Mouse (Mus musculus) MEL (cell line): ENCODE data around the gene Tmem269. TPM values are rescaled to one million over a fixed set of nuclear protein-coding genes. Genes with fewer than 3 reads are reported as not detected.

Experiments
- DNase-seq: peaks from one replicate; pipeline ENCODE4 v3.0.0; 2011; ENCODE audit warnings: low read depth, low spot score
- H3K27ac ChIP-seq: 2 replicates; pipeline ENCODE4 v1.5.1; 2012; ENCODE audit warnings: low read depth, mild to moderate bottlenecking, control low read depth, low read length, moderate library complexity; ENCODE audit not compliant: control insufficient read depth
- H3K27me3 ChIP-seq, 2 experiments: fragments of 150-350 bp in 1 of 2; sonication (generic) in 1 of 2; 2 replicates each; pipeline ENCODE4 v1.6.1; 2012; ENCODE audit warnings: low read length in 2 of 2, mild to moderate bottlenecking in 2 of 2, improper control_type of control experiment in 1 of 2, moderate library complexity in 1 of 2; ENCODE audit not compliant: insufficient read depth in 2 of 2, control insufficient read depth in 1 of 2
- H3K36me3 ChIP-seq, 2 experiments: 2 replicates each; pipeline ENCODE4 v1.6.1; 2012 to 2014; ENCODE audit warnings: low read length in 2 of 2, improper control_type of control experiment in 1 of 2, inconsistent platforms in 1 of 2, mild to moderate bottlenecking in 1 of 2; ENCODE audit not compliant: insufficient read depth in 2 of 2, control insufficient read depth in 1 of 2
- H3K4me1 ChIP-seq, 2 experiments: fragments of 150-350 bp in 1 of 2; sonication (generic) in 1 of 2; 2 replicates each; pipeline ENCODE4 v1.6.1; 2012; ENCODE audit warnings: low read length in 2 of 2, improper control_type of control experiment in 1 of 2, mild to moderate bottlenecking in 1 of 2; ENCODE audit not compliant: insufficient read depth in 2 of 2, control insufficient read depth in 1 of 2
- H3K4me3 ChIP-seq, 2 experiments: fragments of 150-350 bp in 1 of 2; sonication (generic) in 1 of 2; 2 replicates each; pipeline ENCODE4 v1.5.1; 2012; ENCODE audit warnings: low read depth in 2 of 2, low read length in 2 of 2, mild to moderate bottlenecking in 2 of 2, moderate library complexity in 2 of 2, control low read depth in 1 of 2, improper control_type of control experiment in 1 of 2; ENCODE audit not compliant: control insufficient read depth in 1 of 2, insufficient read depth in 1 of 2
- H3K79me2 ChIP-seq: 2 replicates; pipeline ENCODE4 v1.6.1; 2012; ENCODE audit warnings: mild to moderate bottlenecking, low read length, moderate library complexity; ENCODE audit not compliant: control insufficient read depth, poor library complexity, insufficient read depth
- H3K9ac ChIP-seq: 2 replicates; pipeline ENCODE4 v1.6.1; 2012; ENCODE audit warnings: low read depth, mild to moderate bottlenecking, control low read depth, low read length, moderate library complexity; ENCODE audit not compliant: control insufficient read depth, poor library complexity, severe bottlenecking
- H3K9me3 ChIP-seq: fragments of 150-350 bp; sonication (generic); replicated peaks from 2 replicates; pipeline ENCODE4 v1.6.1; 2012; ENCODE audit warnings: mild to moderate bottlenecking, low read length, improper control_type of control experiment, moderate library complexity; ENCODE audit not compliant: insufficient read depth
- BHLHE40 ChIP-seq: IDR thresholded peaks from 2 replicates; pipeline ENCODE4 v1.6.1; 2012; ENCODE audit warnings: low read depth, mild to moderate bottlenecking, inconsistent platforms, low read length, improper control_type of control experiment, borderline replicate concordance
- CTCF ChIP-seq, 3 experiments: IDR thresholded peaks in 2 of 3; conservative IDR thresholded peaks in 1 of 3; 2 replicates each; pipeline ENCODE4 v1.5.1; 2011 to 2012; ENCODE audit warnings: low read length in 3 of 3, low read depth in 2 of 3, mild to moderate bottlenecking in 2 of 3, improper control_type of control experiment in 1 of 3, inconsistent platforms in 1 of 3, mixed read lengths in 1 of 3, moderate library complexity in 1 of 3; ENCODE audit not compliant: control insufficient read depth in 1 of 3, insufficient read depth in 1 of 3, poor library complexity in 1 of 3, severe bottlenecking in 1 of 3
- E2F4 ChIP-seq: IDR thresholded peaks from 2 replicates; pipeline ENCODE4 v1.6.1; 2011; ENCODE audit warnings: low read depth, low read length, improper control_type of control experiment, borderline replicate concordance
- GATA1 ChIP-seq: IDR thresholded peaks from 2 replicates; pipeline ENCODE4 v1.6.1; 2011; ENCODE audit warnings: low read depth, low read length, improper control_type of control experiment
- HCFC1 ChIP-seq: IDR thresholded peaks from 2 replicates; pipeline ENCODE4 v1.6.1; 2012; ENCODE audit warnings: low read depth, mild to moderate bottlenecking, inconsistent platforms, low read length, improper control_type of control experiment, moderate library complexity
- JUND ChIP-seq: IDR thresholded peaks from 2 replicates; pipeline ENCODE4 v1.6.1; 2011; ENCODE audit warnings: low read depth, mild to moderate bottlenecking, improper control_type of control experiment, low read length
- KAT2A ChIP-seq: conservative IDR thresholded peaks from 2 replicates; pipeline ENCODE4 v1.6.1; 2012; ENCODE audit warnings: low read depth, low read length, improper control_type of control experiment, inconsistent platforms
- MAFK ChIP-seq: IDR thresholded peaks from 2 replicates; pipeline ENCODE4 v1.6.1; 2011; ENCODE audit warnings: low read depth, mild to moderate bottlenecking, low read length, improper control_type of control experiment, borderline replicate concordance
- MAX ChIP-seq: IDR thresholded peaks from 2 replicates; pipeline ENCODE4 v1.6.1; 2011; ENCODE audit warnings: low read length, improper control_type of control experiment
- MEF2A ChIP-seq: IDR thresholded peaks from 2 replicates; pipeline ENCODE4 v1.6.1; 2014; ENCODE audit warnings: low read depth, mild to moderate bottlenecking, inconsistent platforms, low read length, improper control_type of control experiment; ENCODE audit not compliant: poor library complexity, insufficient replicate concordance, severe bottlenecking; ENCODE audit errors: extremely low read depth
- NELFE ChIP-seq: IDR thresholded peaks from 2 replicates; pipeline ENCODE4 v1.6.1; 2011; ENCODE audit warnings: low read depth, low read length, improper control_type of control experiment
- POLR2AphosphoS5 ChIP-seq: IDR thresholded peaks from 2 replicates; pipeline ENCODE4 v1.6.1; 2012; ENCODE audit warnings: low read depth, borderline replicate concordance, mild to moderate bottlenecking, inconsistent platforms, low read length, moderate library complexity, mixed read lengths
- RAD21 ChIP-seq: IDR thresholded peaks from 2 replicates; pipeline ENCODE4 v1.6.1; 2011; ENCODE audit warnings: mild to moderate bottlenecking, low read depth, low read length, improper control_type of control experiment
- SMC3 ChIP-seq: IDR thresholded peaks from 2 replicates; pipeline ENCODE4 v1.6.1; 2011; ENCODE audit warnings: low read depth, low read length, improper control_type of control experiment
- ZMIZ1 ChIP-seq: IDR thresholded peaks from 2 replicates; pipeline ENCODE4 v1.6.1; 2012; ENCODE audit warnings: low read depth, mild to moderate bottlenecking, inconsistent platforms, low read length, improper control_type of control experiment, moderate library complexity
- polyA plus RNA-seq, 2 experiments: library from polyadenylated mRNA; stranded (reverse) in 1 of 2; unstranded in 1 of 2; fragments of >175 nt in 1 of 2; fragments of >200 nt in 1 of 2; gene quantifications; 2 replicates each; pipeline versions ENCODE4 v1.2.1 to v1.2.4; 2012; ENCODE audit warnings: low replicate concordance in 2 of 2, low read depth in 1 of 2; ENCODE audit not compliant: insufficient read length in 2 of 2, insufficient read depth in 1 of 2, missing spikeins in 1 of 2
- total RNA-seq: library from RNA; depleted of rRNA; stranded (reverse); fragments of 300-350 nt; gene quantifications from 2 replicates; pipeline ENCODE4 v1.2.3, GENCODE M21; 2012

Gene Tmem269
- total and polyA plus RNA-seq, 3 experiments: 0.07 TPM; not detected in 2

DNA sequence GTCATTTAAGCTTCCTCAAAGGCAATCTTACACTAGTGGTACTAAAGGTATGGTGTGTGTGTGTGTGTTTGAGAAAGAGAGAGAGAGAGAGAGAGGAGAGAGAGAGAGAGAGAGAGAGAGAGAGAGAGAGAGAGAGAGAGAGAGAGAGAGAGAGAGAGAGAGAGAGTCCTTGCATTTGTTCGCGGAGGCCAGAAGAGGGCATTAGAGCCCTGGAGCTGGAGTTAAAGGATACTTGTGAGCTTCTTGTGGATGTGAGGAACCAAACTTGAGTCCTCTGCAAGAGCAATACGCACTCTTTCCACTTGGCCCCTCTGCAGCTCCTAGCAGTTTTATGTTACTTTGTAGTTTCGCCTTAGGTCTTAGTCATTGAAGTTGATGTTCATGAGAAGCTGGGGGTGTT lies 55.0 kb downstream of the Tmem269 start:
- peaks cover 3 to 13% of the 10 kb centered on the region in 2 experiments; a peak in 3 of 4 replicates for H3K4me1 ChIP-seq
- DNase-seq: peak; percentile 54
- TF ChIP-seq GATA1: no peak
- no peak for TF ChIP-seq POLR2AphosphoS5
- no peak for TF ChIP-seq MAFK
- no peak for TF ChIP-seq HCFC1
- peak; percentile 88 for TF ChIP-seq JUND
- TF ChIP-seq SMC3: peak; percentile 42
- no peak for TF ChIP-seq NELFE
- no peak for TF ChIP-seq MAX
- TF ChIP-seq RAD21: peak; percentile 27
- peak in 2 of 3 experiments; percentile 42 to 55; a peak in 4 of 6 replicates for TF ChIP-seq CTCF (IDR thresholded peaks at IDR 0.05 in 2 of 3, conservative IDR thresholded peaks at IDR 0.05 in 1 of 3; ENCODE audit: control insufficient read depth in 1 of 3, insufficient read depth in 1 of 3, low read depth in 2 of 3, low read length in 3 of 3, poor library complexity in 1 of 3, severe bottlenecking in 1 of 3)

DNA sequence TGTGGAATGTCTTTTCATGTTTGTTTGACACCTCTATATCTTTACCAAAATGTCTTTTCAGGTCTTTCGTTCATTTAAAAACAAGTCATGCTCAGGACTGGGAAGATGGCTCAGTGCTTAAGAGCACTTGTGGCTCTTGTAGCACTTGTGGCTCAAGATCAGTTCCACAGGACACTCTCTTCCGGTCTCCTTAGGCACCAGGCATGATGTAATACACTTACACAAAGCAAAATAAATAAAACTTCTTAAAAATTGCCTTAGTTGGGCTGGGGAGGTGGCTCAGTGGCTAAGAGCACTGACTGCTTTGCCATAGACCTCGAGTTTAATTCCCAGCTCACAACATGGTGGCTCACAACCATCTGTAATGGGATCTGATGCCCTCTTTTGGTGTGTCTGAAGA lies 56.7 kb downstream of the Tmem269 start:
- no peaks in the 10 kb centered on the region for H3K9me3 ChIP-seq
- H3K27me3 ChIP-seq: no peaks in the 10 kb centered on the region
- TF ChIP-seq ZMIZ1 (no peak), KAT2A (no peak), POLR2AphosphoS5 (no peak), E2F4 (no peak), BHLHE40 (no peak), RAD21 (no peak), JUND (no peak), MEF2A (no peak)
- no peak overlapping the region for H3K9ac ChIP-seq
- H3K27ac ChIP-seq: no peak overlapping the region
- no peak for DNase-seq
- H3K79me2 ChIP-seq: no peaks in the 10 kb centered on the region
- H3K36me3 ChIP-seq: peaks cover 0 to 4% of the 10 kb centered on the region in 2 experiments; a peak in 2 of 4 replicates
- no peak overlapping the region for H3K4me3 ChIP-seq
- H3K4me1 ChIP-seq: peaks cover 3% of the 10 kb centered on the region in 2 experiments; a peak in 3 of 4 replicates

More for the DNA sequence above, 55.0 kb downstream of the Tmem269 start:
- peaks cover 0 to 15% of the 10 kb centered on the region in 2 experiments; a peak in 2 of 4 replicates for H3K36me3 ChIP-seq
- H3K27me3 ChIP-seq: no peaks in the 10 kb centered on the region
- H3K9ac ChIP-seq: no peak overlapping the region
- no peak overlapping the region for H3K4me3 ChIP-seq
- no peak overlapping the region for H3K27ac ChIP-seq
- H3K9me3 ChIP-seq: no peaks in the 10 kb centered on the region
- no peaks in the 10 kb centered on the region for H3K79me2 ChIP-seq
